Mouse (Mus musculus): ENCODE data around the gene Erc2. TPM values are rescaled to one million over a fixed set of nuclear protein-coding genes. Genes with fewer than 3 reads are reported as not detected.

The Erc2 gene
- total RNA-seq, 2 experiments from 2014 or later: 4.7 to 10.2 TPM

DNA sequence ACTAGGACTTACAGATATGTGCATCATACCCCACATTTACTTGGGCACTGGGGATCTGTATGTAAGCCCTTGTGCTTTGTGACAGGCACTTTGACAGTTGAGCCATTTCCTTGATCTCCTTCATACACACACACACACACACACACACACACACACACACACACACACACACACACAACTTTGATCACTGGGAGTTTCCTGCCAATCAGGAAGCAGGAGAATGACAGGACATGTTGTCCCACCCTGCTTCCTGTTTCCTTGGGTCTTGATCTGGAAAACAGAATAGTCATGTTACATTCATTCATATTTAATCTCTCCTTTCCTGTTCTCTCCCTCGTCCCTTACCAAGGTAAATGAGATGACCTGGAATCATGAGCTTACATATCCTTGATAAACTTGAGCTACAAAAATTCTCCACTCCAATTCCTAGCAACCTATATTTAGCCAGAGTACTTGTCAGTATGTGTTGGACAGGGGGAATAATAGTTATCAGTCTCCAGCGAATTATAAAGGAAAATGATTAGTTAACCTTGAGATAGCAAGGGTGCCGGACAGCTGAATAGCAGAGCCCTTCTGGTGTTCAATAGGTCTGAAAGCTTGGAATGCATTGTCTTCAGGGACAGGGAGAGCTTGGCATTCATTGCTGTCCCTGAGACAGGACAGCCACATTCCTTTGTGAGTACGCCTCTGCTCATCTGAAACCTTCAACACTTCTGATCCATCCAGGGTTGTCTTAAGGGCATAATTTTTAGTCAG, 559.0 kb downstream of the Erc2 start:
- no peak for DNase-seq

DNA sequence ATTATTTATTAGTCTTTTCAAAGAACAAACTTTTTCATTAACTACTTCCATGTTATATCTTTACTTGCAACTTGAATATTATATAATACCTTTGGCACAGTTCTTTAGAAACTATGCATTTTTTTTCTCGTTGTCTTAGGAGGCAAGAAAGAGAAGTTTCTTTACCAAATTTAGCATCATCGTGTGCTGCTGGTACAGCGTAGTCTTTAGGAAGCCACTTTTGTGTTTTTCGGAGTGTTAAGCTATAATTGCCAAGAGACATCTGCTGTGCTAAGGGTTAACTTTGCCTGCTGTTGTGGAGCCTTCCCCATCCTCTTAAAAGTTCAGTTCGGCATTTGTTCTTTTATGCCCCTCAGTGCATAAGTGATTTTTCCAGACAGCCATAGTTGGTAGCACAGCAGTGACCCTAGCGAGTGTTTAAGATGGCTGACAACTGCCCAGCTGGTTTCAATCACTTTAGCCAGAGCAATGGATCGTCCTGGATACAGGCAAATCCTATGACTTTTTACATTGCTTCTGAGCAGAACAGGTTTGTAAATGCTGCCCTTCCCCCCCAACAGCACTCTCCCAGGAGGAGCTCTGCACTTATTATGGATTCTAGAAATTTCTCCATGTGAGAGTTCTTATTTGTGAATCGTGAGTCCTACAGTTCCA, 570.6 kb downstream of the Erc2 start:
- no peak for DNase-seq

DNA sequence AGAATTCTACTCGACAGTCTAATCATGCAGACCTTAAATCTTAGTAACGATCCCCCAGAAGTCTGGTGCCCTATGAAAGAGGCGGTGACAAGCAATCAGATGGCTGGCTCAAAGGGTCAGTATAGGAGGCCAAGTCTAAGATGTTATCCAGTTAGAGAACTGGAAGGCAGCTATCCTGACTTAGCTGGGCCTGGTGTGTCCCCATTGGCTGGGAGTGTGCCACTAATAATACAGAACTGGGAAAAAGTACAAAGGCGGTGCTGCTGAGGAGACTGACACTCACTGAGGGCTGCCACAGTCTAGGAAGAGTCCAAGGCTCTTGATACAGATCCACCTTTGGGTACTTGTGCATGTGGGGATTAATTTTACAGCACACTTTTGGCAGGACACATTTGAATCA, 581.6 kb downstream of the Erc2 start:
- no peak for DNase-seq

DNA sequence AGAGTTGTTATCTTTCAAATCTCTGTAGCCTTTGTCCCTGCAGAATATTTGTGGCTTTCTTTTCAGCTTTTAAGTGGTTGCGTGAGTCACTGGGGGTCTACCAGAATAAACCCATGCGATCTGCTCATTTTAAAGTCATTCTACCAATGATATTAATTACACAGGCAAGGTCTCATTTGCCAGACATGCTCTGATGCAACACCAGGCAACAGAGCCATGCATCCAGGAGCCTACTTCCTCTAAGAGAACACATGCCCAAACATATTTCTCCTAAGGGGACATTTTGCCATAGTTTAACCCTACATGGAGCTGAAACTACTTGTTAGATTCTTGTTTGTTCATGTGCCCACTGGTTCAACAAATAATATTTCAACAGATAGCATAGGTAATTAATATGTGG, 584.1 kb downstream of the Erc2 start:
- no peak for DNase-seq

DNA sequence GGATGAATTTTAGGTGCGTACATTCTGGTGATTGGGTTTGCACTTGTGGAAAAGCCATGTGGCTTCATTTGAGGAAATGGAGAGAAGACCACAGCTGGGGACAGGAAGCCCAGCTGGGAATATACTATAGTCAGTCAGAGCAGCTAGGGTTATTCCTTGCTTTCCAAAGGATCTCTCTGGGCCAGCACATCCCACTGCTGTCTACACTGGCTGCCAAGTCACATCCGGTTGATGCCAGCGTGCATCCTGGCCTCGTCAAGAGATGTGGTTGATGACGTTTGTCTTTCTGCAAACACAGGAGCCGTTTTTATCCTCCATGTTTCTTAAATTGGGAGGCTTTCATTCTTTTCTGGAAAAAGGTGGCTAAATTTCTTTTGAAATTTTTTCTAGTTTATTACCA, 603.3 kb downstream of the Erc2 start:
- no peak for DNase-seq

DNA sequence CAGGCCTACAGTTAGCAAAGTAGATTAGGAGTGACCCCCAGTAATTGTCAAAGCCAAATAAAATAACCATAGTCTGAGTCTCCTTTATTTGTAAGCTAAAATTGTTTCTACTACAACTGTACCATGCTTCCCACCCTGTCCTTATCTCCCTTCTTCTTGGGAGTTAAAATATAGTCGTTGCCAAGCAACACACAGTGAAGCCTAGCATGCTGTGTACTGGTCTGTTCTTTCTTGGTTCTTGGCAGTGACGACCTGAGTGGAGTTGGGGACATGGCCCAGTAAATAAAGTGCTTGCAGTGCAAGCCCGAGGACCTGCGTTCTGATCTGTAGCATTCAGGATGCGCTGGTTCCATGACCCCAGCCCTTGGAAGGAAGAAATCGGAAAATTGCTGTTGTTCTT, 608.3 kb downstream of the Erc2 start:
- DNase-seq: no peak

DNA sequence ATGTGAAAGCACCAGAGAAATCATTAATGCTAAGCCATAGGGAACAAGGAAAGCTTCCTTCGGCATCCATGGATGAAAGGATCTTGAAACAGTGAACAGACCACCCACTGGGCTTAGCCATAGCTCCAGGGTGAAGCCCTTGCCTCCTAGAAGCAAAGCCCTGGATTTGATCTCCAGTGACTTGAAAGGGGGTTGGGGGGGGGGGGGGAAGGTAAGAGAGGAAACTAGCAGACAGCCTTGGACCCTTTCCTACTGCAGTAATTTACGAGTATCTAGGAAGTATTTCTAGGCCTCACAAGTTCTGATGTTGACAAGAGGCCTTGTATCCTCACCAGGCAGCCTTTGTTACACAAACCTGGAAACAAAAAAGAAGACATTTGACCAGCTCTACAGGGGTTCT, 609.0 kb downstream of the Erc2 start:
- DNase-seq: no peak

DNA sequence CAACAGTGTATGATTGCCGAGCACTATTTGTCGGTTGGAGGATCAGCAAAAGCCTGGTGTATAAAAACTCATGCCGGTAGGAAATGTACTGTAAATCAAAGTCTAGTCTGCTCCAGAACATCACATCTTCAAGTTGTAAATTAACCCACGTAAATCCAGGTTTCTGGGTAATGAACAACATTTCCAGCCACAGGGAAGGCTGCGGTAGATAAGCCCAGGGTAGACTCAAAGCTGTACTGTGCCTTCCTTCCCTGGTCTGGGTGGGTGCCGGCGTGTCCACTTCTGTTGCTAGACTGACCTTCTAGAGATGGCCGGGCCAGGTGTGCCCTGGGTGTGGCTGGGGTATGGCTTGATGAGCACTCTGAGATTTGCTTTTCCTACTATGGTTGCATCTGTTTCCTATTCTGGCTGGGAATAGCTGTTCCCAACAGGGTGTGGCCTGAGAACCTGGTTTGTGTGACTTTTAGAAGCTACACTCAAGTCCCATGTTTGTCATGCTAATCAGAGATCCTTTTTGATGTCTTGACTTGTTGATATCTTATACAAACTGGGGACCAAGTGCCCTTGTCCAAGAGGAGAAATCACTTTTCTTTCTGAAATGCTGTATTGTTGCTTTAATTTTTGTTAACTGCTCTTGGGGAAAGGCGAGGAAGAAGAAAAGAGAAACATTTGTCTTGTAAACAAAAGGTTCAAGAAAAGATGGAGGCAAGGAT, 616.3 kb downstream of the Erc2 start:
- no peak for DNase-seq

DNA sequence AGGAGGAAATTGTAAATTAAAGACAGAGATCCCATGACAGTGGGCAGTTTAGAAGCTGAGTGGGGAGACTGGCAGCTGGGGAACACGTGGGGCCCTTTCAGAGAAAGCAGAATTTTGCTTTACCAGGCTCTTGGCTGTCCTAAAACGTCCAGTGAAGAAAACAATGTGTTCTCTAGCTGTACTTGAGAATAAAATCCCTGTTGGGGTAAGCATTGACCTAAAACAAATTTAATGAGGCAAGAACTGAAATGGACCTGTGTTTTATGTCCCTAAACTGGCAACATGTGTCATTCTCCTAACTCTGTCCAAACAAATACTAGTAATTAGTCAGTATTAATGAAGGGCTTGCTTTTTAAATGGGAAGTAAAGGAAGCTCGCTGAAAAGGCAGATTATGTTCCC, 617.9 kb downstream of the Erc2 start:
- no peak for DNase-seq

DNA sequence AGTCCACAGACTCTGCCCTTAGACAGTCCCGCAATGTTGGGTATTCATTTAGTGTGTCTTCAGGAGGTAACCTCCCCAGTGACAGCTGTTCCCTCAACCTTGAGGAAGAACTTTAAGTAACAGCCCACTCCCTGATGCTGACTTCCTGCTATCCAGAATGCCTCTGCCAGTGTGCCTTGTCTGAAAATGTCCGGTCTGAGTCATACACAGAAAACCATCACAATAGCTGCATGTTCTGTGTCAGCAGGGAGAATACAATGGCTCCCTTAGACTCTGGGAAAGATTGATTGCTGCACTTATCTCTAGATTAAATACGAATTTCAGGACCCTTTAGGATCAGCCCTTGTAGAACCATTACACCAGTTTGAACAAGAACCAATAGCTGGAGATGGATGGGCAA, 620.5 kb downstream of the Erc2 start:
- no peak for DNase-seq

DNA sequence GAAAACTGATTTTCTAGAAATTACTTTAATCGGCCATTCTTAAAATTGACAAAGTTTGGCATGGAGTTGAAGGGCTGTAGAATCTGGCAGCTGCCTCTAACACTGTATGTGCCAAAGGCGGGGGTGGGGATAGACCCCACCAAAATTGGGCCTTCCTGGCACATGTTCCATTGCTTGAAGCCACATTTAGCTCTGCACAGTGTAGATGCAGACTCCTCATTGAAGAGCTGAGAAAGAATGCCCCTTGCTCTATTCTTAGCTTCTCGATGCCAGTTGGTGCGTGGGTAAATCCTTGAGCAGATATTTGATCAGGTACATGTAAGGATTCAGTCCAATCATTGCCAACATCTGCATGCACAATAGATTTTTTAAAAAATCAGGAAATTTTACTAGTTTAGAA, 621.2 kb downstream of the Erc2 start:
- DNase-seq: no peak

DNA sequence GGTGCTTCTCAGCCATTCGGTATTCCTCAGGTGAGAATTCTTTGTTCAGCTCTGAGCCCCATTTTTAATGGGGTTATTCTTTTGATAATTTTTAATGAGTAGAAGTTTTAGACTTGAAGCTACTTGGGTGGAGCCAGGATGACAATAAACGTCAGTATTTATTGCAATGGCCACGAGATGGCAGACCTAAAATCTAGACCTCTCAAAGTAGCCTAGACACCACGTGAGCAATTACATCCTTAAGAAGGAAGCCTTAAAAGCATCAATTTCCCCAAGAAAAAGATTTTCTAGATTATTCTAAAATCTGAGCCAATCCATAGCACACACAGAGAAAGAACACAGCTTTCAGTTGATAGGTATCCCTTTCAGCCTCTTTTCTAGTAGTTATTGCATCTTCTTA, 640.5 kb downstream of the Erc2 start:
- peak; percentile 3 to 13 for DNase-seq

DNA sequence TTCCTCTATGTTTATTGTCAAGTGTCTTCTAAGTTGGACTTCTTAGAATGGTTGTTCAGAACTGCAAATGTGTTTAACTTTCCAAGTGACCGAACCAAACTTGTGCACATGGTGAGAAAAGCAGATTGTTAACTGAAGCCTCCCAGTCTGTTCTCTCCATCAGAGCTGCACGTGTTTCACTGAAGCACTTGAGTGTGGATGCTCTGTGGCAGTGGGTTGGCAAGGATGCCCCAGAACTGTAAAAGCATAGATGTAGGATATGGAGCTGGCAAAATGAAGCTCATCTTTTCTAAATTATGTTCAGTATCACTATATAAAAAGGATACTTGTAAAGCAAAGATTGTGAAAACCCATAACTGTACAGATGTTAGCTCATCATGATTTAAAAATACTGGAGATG, 645.1 kb downstream of the Erc2 start:
- DNase-seq: no peak

DNA sequence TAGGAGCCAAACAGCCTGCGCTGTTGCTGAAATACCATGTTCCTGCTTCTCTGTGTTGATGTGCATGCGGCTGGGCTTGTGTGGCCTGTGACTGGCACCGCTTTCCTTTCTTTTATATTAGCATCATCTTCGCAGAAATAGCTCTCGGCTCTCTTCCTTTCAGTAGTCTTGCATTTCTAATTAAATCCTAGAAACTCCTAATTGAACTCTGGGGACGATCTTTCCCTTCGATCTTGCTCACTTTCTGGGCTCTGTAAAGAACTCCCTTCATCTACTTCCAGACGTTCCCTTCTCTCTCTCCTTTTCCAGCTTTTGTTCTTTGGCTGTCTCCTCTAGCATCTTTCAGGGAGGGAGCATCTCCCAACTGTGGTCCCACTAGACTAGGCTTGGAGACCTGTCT, 649.6 kb downstream of the Erc2 start:
- DNase-seq: no peak

DNA sequence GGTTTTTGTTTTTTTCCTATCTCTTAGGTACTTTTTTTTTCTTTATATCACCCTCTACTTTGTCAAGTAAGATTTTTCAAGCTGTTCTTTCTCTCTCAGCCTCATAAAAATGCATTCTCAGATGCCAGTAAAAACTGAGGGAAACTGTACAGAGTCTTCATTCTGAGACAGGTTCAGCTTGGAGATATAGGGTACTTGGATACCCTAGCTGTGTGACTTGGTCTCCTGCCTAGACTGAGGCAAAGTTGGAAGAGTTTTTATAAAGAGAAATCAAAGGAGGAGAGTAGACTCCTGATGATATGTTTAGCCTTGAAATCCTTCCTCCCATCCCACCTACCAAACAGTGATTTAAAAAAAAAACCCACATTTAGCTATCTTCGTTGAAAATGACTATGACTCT, 651.4 kb downstream of the Erc2 start:
- no peak for DNase-seq

DNA sequence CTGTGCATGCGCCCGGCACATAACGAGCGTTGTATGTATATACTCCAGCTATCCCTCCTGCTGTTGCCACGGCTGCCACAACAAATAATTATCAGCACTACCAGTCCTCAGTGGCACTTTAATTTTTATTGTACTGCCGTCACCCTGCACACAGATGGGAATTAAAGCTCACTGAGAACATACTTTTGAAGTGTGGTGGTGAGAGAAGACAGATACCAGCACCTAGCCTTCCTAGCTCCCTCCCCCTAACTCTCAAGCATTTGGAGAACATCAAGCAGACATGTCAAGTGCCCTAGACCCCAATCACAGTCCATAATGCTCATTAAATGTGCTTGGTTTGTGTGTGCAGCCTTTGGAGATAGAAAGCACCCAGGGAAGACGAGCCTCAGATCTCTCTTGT, 652.6 kb downstream of the Erc2 start:
- no peak for DNase-seq

DNA sequence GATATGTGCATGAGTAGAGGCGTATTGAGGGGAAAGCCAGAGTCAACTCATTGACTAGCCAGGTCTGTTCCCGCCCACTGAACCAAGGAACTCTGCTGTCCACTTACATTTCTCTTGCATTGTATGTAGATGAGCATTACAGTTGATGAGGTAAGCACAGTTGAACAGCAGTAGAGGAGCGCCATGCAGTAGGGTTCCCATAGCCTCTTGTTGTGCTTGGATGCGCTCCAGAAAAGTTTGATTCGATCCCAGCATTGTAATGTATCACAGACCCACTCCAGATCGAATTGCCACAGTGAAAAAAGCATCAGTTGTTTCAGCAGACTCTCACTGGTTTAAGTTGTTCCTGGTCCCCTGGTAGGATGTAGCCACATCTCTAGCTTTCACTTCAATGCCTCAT, 656.7 kb downstream of the Erc2 start:
- no peak for DNase-seq

DNA sequence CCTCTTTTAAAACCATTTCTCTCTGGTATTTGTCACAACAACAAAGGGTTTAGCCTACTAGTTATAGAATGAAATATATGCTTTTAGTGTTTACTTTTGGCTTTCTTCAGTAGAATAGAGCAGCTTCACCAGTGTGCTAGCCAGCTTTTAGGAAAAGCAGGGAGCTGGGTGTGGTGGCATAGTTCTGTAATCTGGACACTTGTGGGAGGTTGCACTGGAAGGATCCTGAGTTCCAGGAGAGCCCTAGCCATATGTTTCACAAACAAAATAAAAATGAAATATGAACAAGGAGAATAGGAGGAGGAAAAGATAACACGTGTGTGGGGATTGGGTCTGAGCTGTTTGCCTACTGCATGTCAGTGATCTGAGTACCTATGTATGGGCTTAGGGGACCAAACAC, 658.1 kb downstream of the Erc2 start:
- no peak for DNase-seq

DNA sequence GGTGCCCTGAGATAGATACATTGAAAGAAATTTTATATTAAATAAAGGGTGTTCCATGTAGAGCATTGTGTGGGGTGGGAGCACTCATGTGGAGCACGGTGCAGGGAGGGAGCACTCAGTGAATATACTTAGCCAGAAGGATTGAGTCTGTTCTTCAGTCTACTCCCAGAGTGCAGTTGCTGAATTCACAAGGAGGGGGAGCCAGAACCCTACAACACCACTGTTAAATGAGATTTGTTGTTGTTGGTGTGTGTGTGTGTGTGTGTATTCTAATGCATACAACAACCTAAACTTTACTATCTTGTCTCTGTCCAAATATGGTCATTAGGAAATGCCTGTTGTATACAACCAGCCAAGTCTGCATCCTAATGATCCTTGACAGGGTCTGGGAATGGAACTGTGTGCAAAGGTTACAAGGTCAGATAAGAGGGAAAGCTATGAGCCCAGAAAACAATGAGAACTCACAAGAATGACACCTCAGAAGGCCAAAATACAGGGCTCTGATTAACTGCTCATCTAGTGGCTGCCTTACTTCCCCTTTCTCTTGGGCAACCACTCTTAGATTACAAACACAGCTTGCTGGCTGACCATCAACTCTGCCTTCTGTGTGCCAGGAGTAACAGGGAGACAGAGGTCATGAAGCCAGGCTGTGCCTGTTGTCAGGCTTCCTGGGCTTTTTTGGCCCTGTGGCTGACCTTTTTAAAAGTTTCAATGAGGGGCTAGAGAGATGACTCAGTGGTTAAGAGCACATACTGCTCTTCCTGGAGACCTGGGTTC, 661.3 kb downstream of the Erc2 start:
- peak; percentile 43 to 67 for DNase-seq

DNA sequence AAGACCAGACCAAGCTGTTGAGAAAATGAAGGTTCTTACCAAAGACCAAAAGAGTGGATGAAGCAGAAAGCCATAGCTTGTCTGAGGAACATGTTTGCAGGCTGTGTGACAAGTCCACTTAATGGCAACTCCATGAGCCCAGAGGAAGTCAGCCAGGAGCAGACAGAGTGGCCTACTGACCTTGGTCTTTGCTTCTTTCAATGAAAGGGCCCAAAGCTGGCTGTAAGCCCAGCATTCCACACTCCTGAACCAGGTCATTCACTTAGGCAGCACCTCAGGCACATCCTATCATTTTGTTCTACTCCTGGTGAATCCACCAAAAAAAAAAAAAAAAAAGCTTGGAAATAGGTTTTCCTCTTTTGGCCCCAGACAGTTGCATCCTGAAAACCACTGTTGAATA, 664.3 kb downstream of the Erc2 start:
- DNase-seq: peak; percentile 36 to 54

DNA sequence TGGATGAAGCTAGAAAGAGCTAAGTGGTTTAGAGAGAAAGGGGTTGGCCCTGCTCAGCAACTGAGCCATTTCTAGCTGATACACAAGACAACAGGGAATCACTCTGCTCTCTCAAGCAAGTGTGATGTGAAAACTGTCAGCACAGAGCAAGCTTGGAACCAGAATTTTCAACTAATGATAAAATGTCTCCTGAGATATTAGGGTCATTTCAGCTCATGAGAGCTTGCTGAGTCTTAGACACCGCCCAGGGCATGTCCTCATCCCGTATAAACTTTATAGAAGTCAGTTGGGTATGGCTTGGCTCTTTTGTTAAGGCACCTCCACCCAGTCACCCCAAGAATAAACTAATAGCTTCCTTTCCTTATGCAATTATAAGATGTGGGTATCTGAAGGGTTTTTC, 666.0 kb downstream of the Erc2 start:
- DNase-seq: no peak

DNA sequence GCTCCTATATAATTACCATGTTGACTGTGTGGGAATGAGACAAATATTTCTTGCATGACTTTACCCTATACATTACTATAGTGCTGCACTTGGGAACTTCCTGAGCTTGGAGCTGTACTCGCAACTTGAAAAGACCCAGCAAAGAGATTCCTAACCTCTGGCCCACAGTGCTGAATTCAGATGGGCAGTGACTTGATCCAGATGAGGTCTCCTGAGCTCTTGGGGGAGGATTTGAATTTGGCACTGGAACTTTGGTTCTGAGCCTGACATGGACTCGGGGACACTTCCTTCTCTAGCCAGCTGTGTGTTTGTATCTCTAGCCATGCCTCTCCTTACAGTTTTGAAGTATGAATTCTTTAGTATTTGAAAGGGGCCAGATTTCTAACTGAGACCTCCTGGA, 666.7 kb downstream of the Erc2 start:
- DNase-seq: no peak

DNA sequence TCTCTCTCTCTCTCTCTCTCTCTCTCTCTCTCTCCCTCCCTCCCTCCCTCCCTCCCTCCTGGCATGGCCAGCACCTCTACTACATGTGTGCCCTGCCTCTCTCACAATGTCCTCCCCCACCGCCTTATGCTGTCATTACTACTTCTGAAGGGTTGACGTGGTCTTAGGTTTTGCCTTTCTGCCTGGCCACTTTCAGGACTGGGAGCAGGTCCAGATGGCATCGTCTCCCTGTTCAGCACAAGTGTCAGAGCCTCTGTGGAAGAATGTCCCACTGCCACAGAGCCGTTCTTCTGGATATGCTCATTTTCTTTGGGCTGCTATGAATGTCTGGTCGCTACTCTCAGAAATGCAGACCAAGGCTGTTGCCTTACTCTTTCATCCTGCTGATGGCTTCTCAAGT, 671.7 kb downstream of the Erc2 start:
- no peak for DNase-seq
